Mouse (Mus musculus): ENCODE measurements around the gene Dusp2. TPM values are rescaled to one million over a fixed set of nuclear protein-coding genes. Genes with fewer than 3 reads are reported as not detected.

The Dusp2 gene
- total RNA-seq (2014; rRNA removed; ENCODE audit: low replicate concordance) (6.8 and 13.8 TPM in 2 replicates), polyA plus RNA-seq (2015; fragmentation: Nextera tagmentation; extraction: Ambion mirVana) (5.1 and 7.3 TPM in 2 replicates)

- H3K4me2 ChIP-seq (ENCODE audit: low read depth, low read length), result peak within 1 kb of the TSS; percentile 85
- ATAC-seq (ENCODE audit: insufficient read depth, low read depth), result peak; percentile 86
- under 1% methylated on average over 75 of the region's 76 CpGs for WGBS
Measured at GRCm38 (mm10) chr2:127335767-127336496, at the start of gene Dusp2. Gene Dusp2, plus strand, starts transcription at chr2:127336159.

GRCm38 (mm10) chr2:127292250-127292649, 43.7 kb upstream of the Dusp2 start:
- Histone ChIP-seq H3K9ac (replicated peaks; ENCODE audit: low read depth, low read length) (no peak overlapping the region), H3K4me2 (ENCODE audit: low read depth, low read length) (no peak overlapping the region), H3K4me1 (ENCODE audit: control insufficient read depth, insufficient read depth) (no peaks in the 10 kb centered on the region), H3K27ac (ENCODE audit: low read depth) (no peak overlapping the region), H3K36me3 (replicated peaks; ENCODE audit: control insufficient read depth, insufficient read depth, low read length) (peaks cover 72% of the 10 kb centered on the region), H3K9me3 (replicated peaks; ENCODE audit: control insufficient read depth, low read length) (no peaks in the 10 kb centered on the region), H3K27me3 (ENCODE audit: control insufficient read depth, insufficient read depth, low read length) (no peaks in the 10 kb centered on the region), H3K4me3 (ENCODE audit: low read depth, low read length) (no peak overlapping the region)
- no peak for TF ChIP-seq EP300 (IDR thresholded peaks at IDR 0.05; ENCODE audit: low read depth)
- no peak for ATAC-seq (ENCODE audit: insufficient read depth, low read depth)
- 48% methylated on average over 4 of the region's 4 CpGs for WGBS
- DNase-seq (ENCODE audit: low spot score), result no peak

More at GRCm38 (mm10) chr2:127335767-127336496, at the start of gene Dusp2:
- TF ChIP-seq EP300 (IDR thresholded peaks at IDR 0.05; ENCODE audit: low read depth) (no peak), CTCF (IDR thresholded peaks at IDR 0.05; ENCODE audit: low read depth) (no peak)
- Histone ChIP-seq H3K27ac (ENCODE audit: low read depth) (peak within 1 kb of the TSS; percentile 61), H3K9ac (replicated peaks; ENCODE audit: low read depth, low read length) (peak within 1 kb of the TSS; percentile 60), H3K36me3 (replicated peaks; ENCODE audit: control insufficient read depth, insufficient read depth, low read length) (no peaks in the 10 kb centered on the region), H3K27me3 (ENCODE audit: control insufficient read depth, insufficient read depth, low read length) (peaks cover 12% of the 10 kb centered on the region), H3K4me1 (ENCODE audit: control insufficient read depth, insufficient read depth) (no peaks in the 10 kb centered on the region), H3K4me3 (ENCODE audit: low read depth, low read length) (peak within 1 kb of the TSS; percentile 58), H3K9me3 (replicated peaks; ENCODE audit: control insufficient read depth, low read length) (no peaks in the 10 kb centered on the region)
- peak; percentile 77 for DNase-seq (ENCODE audit: low spot score)

GRCm38 (mm10) chr2:127297001-127297805, 38.8 kb upstream of the Dusp2 start:
- 89% methylated on average over 7 of the region's 7 CpGs for WGBS
- H3K27ac ChIP-seq (ENCODE audit: low read depth), result no peak overlapping the region
- no peaks in the 10 kb centered on the region for H3K27me3 ChIP-seq (ENCODE audit: control insufficient read depth, insufficient read depth, low read length)
- DNase-seq (ENCODE audit: low spot score) (no peak), ATAC-seq (ENCODE audit: insufficient read depth, low read depth) (no peak)
- no peak overlapping the region for H3K4me2 ChIP-seq (ENCODE audit: low read depth, low read length)
- peaks cover 81% of the 10 kb centered on the region for H3K36me3 ChIP-seq (replicated peaks; ENCODE audit: control insufficient read depth, insufficient read depth, low read length)
- no peaks in the 10 kb centered on the region for H3K4me1 ChIP-seq (ENCODE audit: control insufficient read depth, insufficient read depth)
- no peak overlapping the region for H3K4me3 ChIP-seq (ENCODE audit: low read depth, low read length)
- no peaks in the 10 kb centered on the region for H3K9me3 ChIP-seq (replicated peaks; ENCODE audit: control insufficient read depth, low read length)
- H3K9ac ChIP-seq (replicated peaks; ENCODE audit: low read depth, low read length), result no peak overlapping the region
- TF ChIP-seq CTCF (IDR thresholded peaks at IDR 0.05; ENCODE audit: low read depth) (no peak), EP300 (IDR thresholded peaks at IDR 0.05; ENCODE audit: low read depth) (no peak)

- Histone ChIP-seq H3K36me3 (replicated peaks; ENCODE audit: control insufficient read depth, insufficient read depth, low read length) (peaks cover 75% of the 10 kb centered on the region), H3K9me3 (replicated peaks; ENCODE audit: control insufficient read depth, low read length) (no peaks in the 10 kb centered on the region), H3K9ac (replicated peaks; ENCODE audit: low read depth, low read length) (no peak overlapping the region), H3K4me2 (ENCODE audit: low read depth, low read length) (no peak overlapping the region), H3K4me3 (ENCODE audit: low read depth, low read length) (no peak overlapping the region), H3K4me1 (ENCODE audit: control insufficient read depth, insufficient read depth) (no peaks in the 10 kb centered on the region), H3K27me3 (ENCODE audit: control insufficient read depth, insufficient read depth, low read length) (no peaks in the 10 kb centered on the region), H3K27ac (ENCODE audit: low read depth) (no peak overlapping the region)
- 83% methylated on average over 1 of the region's 1 CpGs for WGBS
- ATAC-seq (ENCODE audit: insufficient read depth, low read depth) (no peak), DNase-seq (ENCODE audit: low spot score) (no peak)
- TF ChIP-seq CTCF (IDR thresholded peaks at IDR 0.05; ENCODE audit: low read depth), result no peak
Measured at GRCm38 (mm10) chr2:127298056-127298455, 37.9 kb upstream of the Dusp2 start.

GRCm38 (mm10) chr2:127300701-127301100, 35.3 kb upstream of the Dusp2 start:
- Histone ChIP-seq H3K4me3 (ENCODE audit: low read depth, low read length) (no peak overlapping the region), H3K9me3 (replicated peaks; ENCODE audit: control insufficient read depth, low read length) (no peaks in the 10 kb centered on the region), H3K27ac (ENCODE audit: low read depth) (no peak overlapping the region), H3K27me3 (ENCODE audit: control insufficient read depth, insufficient read depth, low read length) (no peaks in the 10 kb centered on the region), H3K4me2 (ENCODE audit: low read depth, low read length) (no peak overlapping the region), H3K4me1 (ENCODE audit: control insufficient read depth, insufficient read depth) (no peaks in the 10 kb centered on the region), H3K9ac (replicated peaks; ENCODE audit: low read depth, low read length) (no peak overlapping the region), H3K36me3 (replicated peaks; ENCODE audit: control insufficient read depth, insufficient read depth, low read length) (peaks cover 55% of the 10 kb centered on the region)
- ATAC-seq (ENCODE audit: insufficient read depth, low read depth) (no peak; the same call in 1 of the 2 replicates), DNase-seq (ENCODE audit: low spot score) (no peak)
- no peak for TF ChIP-seq CTCF (IDR thresholded peaks at IDR 0.05; ENCODE audit: low read depth)
- TF ChIP-seq EP300 (IDR thresholded peaks at IDR 0.05; ENCODE audit: low read depth), result no peak
- WGBS, result 75% methylated on average over 3 of the region's 3 CpGs
